21 mouse cellular contexts compared by ENCODE assay signal in genomic region chr4:129394089-129394870, GRCm38 (mm10). TPM values are rescaled to one million over a fixed set of nuclear protein-coding genes. Genes with fewer than 3 reads are reported as not detected.
A peak's percentile ranks its signal among the peaks of the same experiment; 100 is the strongest.
DNase-seq lines count a peak whose midpoint lies in the region; ATAC-seq and TF ChIP-seq lines count a peak whose summit lies in the region.
"Had no signal": no experiment of that assay in that cellular context is flagged by ENCODE, and none has a peak within 500 bp of the region (broad histone marks: within the 10 kb centered on the region; RNA-seq: fewer than 3 reads in every experiment).

No protein-coding gene starts in this region.

- ATAC-seq in kidney, postnatal 0 days (replicated peaks; ENCODE audit: low FRiP score, low read depth) = peak; percentile 59; the same call in 1 of the 2 replicates
- peak; percentile 72 for ATAC-seq in megakaryocyte progenitor cell, adult 5-6 weeks (replicated peaks; ENCODE audit: poor library complexity)
- ATAC-seq: intestine, embryonic 15.5 days had no signal

- DNase-seq in kidney, postnatal 0 days (ENCODE audit: low spot score) = peak; percentile 62
- DNase-seq in kidney, adult 18-20 months = no peak
- peak; percentile 89 for DNase-seq in ES-CJ7 (ENCODE audit: low read depth, low spot score)
- DNase-seq in frontal cortex, postnatal 36 days (ENCODE audit: low spot score in 2 of 2) = no peak
- no peak for DNase-seq in urinary bladder, postnatal 25 days (ENCODE audit: low spot score)
- DNase-seq: adrenal gland, adult 8-10 months; cerebellum, postnatal 25 days; layer of hippocampus, postnatal 36 days; right cerebral cortex, postnatal 25 days had no signal

- no peaks in the 10 kb centered on the region for H3K27me3 ChIP-seq in kidney, postnatal 0 days (ENCODE audit: insufficient read depth, low read length)
- no peaks in the 10 kb centered on the region for H3K27me3 ChIP-seq in E14TG2a.4 (ENCODE audit: insufficient read depth, low read length)
- H3K27me3 ChIP-seq: forebrain, embryonic 12.5 days; heart, embryonic 15.5 days; hindbrain, embryonic 12.5 days; intestine, embryonic 15.5 days; lung, embryonic 15.5 days; neural tube, embryonic 13.5 days had no signal

- no peaks in the 10 kb centered on the region for H3K9me3 ChIP-seq in kidney, postnatal 0 days (replicated peaks; ENCODE audit: low read length)
- H3K9me3 ChIP-seq in E14TG2a.4 (ENCODE audit: low read length) = no peaks in the 10 kb centered on the region
- H3K9me3 ChIP-seq: forebrain, embryonic 12.5 days; heart, embryonic 15.5 days; hindbrain, embryonic 12.5 days; intestine, embryonic 15.5 days; limb, embryonic 10.5 days; lung, embryonic 15.5 days; neural tube, embryonic 13.5 days had no signal

- 26% methylated on average over 12 of the region's 12 CpGs for WGBS in kidney, postnatal 0 days

- H3K9ac ChIP-seq in kidney, postnatal 0 days (ENCODE audit: low read depth, low read length) = no peak overlapping the region
- H3K9ac ChIP-seq: forebrain, embryonic 12.5 days; heart, embryonic 15.5 days; hindbrain, embryonic 12.5 days; intestine, embryonic 15.5 days; lung, embryonic 15.5 days; neural tube, embryonic 13.5 days had no signal

- H3K4me1 ChIP-seq in kidney, postnatal 0 days (replicated peaks; ENCODE audit: insufficient read depth, low read length) = no peaks in the 10 kb centered on the region
- H3K4me1 ChIP-seq in E14TG2a.4 (replicated peaks; ENCODE audit: low read depth, low read length) = peaks cover 77% of the 10 kb centered on the region
- H3K4me1 ChIP-seq: heart, embryonic 15.5 days; hindbrain, embryonic 12.5 days; intestine, embryonic 15.5 days had no signal

- no peak for TF ChIP-seq CTCF in kidney, postnatal 0 days (IDR thresholded peaks at IDR 0.05; ENCODE audit: low read depth)
- TF ChIP-seq CTCF in E14TG2a.4 (conservative IDR thresholded peaks at IDR 0.05; ENCODE audit: low read length) = no peak

- H3K27ac ChIP-seq in kidney, postnatal 0 days = 0 out of 2 replicates have a peak overlapping the region, but pooled peaks have one; percentile 36
- H3K27ac ChIP-seq: forebrain, embryonic 12.5 days; heart, embryonic 15.5 days; hindbrain, embryonic 12.5 days; intestine, embryonic 15.5 days; limb, embryonic 10.5 days; lung, embryonic 15.5 days; neural tube, embryonic 13.5 days had no signal

- H3K4me3 ChIP-seq in kidney, postnatal 0 days (replicated peaks; ENCODE audit: low read depth, low read length) = no peak overlapping the region
- H3K4me3 ChIP-seq in E14TG2a.4 (replicated peaks; ENCODE audit: low read length) = peak overlapping the region; percentile 57
- H3K4me3 ChIP-seq: forebrain, embryonic 12.5 days; heart, embryonic 15.5 days; hindbrain, embryonic 12.5 days; intestine, embryonic 15.5 days; limb, embryonic 10.5 days; lung, embryonic 15.5 days; neural tube, embryonic 13.5 days had no signal

- no peak overlapping the region for H3K4me2 ChIP-seq in kidney, postnatal 0 days (ENCODE audit: low read length)
- H3K4me2 ChIP-seq: forebrain, embryonic 12.5 days; heart, embryonic 15.5 days; hindbrain, embryonic 12.5 days; intestine, embryonic 15.5 days; liver, embryonic 11.5 days; lung, embryonic 15.5 days; midbrain, embryonic 11.5 days; neural tube, embryonic 13.5 days had no signal

- H3K36me3 ChIP-seq in kidney, postnatal 0 days (ENCODE audit: insufficient read depth, low read length) = no peaks in the 10 kb centered on the region
- no peaks in the 10 kb centered on the region for H3K36me3 ChIP-seq in E14TG2a.4 (ENCODE audit: insufficient read depth, low read length)
- H3K36me3 ChIP-seq: forebrain, embryonic 12.5 days; heart, embryonic 15.5 days; hindbrain, embryonic 12.5 days; intestine, embryonic 15.5 days; limb, embryonic 10.5 days; lung, embryonic 15.5 days; neural tube, embryonic 13.5 days had no signal

RNA-seq across cellular contexts. Expression of gene Zbtb8a, which starts 16.4 kb away (rescaled TPM):
- 12.3 and 13.7 TPM in 2 replicates for polyA plus RNA-seq in kidney, postnatal 0 days (2015; fragmentation: Nextera tagmentation; extraction: Ambion mirVana)
- total RNA-seq in megakaryocyte progenitor cell, adult 5-6 weeks (2015) = 2.1 and 2.6 TPM in 2 replicates
- total RNA-seq in megakaryocyte progenitor cell, adult 5-6 weeks (2017) = 5.4 and 7.3 TPM in 2 replicates

RNA-seq across cellular contexts. Expression of gene Zbtb8b, which starts 46.4 kb away (rescaled TPM):
- 3.7 and 3.8 TPM in 2 replicates for polyA plus RNA-seq in kidney, postnatal 0 days (2015; fragmentation: Nextera tagmentation; extraction: Ambion mirVana)
- total RNA-seq in megakaryocyte progenitor cell, adult 5-6 weeks (2015) = not detected in 2 replicates
- total RNA-seq in megakaryocyte progenitor cell, adult 5-6 weeks (2017) = not detected in 2 replicates
- total RNA-seq: gastrocnemius, postnatal 4 days had no signal

RNA-seq across cellular contexts. Expression of gene Zbtb8os, which starts 58.8 kb away (rescaled TPM):
- 55.9 and 60.8 TPM in 2 replicates for polyA plus RNA-seq in kidney, postnatal 0 days (2015; fragmentation: Nextera tagmentation; extraction: Ambion mirVana)
- 81.4 and 89.6 TPM in 2 replicates for total RNA-seq in megakaryocyte progenitor cell, adult 5-6 weeks (2015)
- 94.6 and 102 TPM in 2 replicates for total RNA-seq in megakaryocyte progenitor cell, adult 5-6 weeks (2017)

RNA-seq across cellular contexts. Expression of gene Rbbp4, which starts 59.1 kb away (rescaled TPM):
- polyA plus RNA-seq in kidney, postnatal 0 days (2015; fragmentation: Nextera tagmentation; extraction: Ambion mirVana) = 339 and 363 TPM in 2 replicates
- total RNA-seq in megakaryocyte progenitor cell, adult 5-6 weeks (2015) = 233 and 259 TPM in 2 replicates
- 122 and 137 TPM in 2 replicates for total RNA-seq in megakaryocyte progenitor cell, adult 5-6 weeks (2017)

Comparison
In these comparisons a context has a peak if more than half of its experiments do, and no peak if none do; other contexts are left out.
1. DNase-seq: peak in kidney, postnatal 0 days (single experiment) and ES-CJ7 (single experiment); none in kidney, adult 18-20 months (single experiment), frontal cortex, postnatal 36 days (0 of 2) and urinary bladder, postnatal 25 days (single experiment).